Mouse (Mus musculus) cortical plate, adult 2 months (tissue): ENCODE data around the gene Ermp1.
A peak's percentile ranks its signal among the peaks of the same experiment; 100 is the strongest.

ENCODE experiments used
- CTCF ChIP-seq: fragments of 200-500 bp; IDR thresholded peaks from 2 replicates; pipeline ENCODE4 v1.5.1; 2011; ENCODE audit warnings: mild to moderate bottlenecking, control low read depth, low read length; ENCODE audit not compliant: insufficient read depth; ENCODE audit errors: extremely low read depth
- POLR2A ChIP-seq: fragments of 200-500 bp; IDR thresholded peaks from 2 replicates; pipeline ENCODE4 v1.6.1; 2011; ENCODE audit warnings: mild to moderate bottlenecking, low read length, control low read depth; ENCODE audit not compliant: insufficient read depth; ENCODE audit errors: extremely low read depth

DNA sequence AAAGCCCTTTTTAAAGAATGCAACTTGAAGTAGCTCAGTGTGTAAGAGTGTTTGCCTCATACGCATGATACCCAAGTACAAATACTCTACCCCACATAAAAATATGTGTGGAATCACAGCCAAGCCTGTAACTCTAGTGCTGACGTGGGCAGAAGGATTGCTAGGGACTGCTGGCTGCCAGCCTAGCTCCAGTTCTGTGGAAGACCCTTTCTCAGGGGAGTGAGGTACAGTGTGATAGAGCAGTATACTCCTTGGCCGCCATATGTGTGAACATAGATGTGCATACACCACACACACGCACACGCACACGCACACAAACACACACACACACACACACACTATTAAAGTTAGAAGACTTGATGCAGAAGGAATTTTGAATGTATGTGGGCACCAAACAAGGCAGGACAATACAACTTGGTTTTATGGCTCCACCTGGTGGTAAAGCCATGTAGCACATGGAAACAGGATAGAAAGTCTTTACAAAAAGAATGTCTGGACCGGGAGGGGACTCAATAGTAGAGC lies 84.9 kb downstream of the Ermp1 start:
- TF ChIP-seq CTCF (peak; percentile 70), POLR2A (no peak)
